Mouse (Mus musculus): ENCODE measurements around the gene Pdcd1.

- no peak for TF ChIP-seq POLR2A (IDR thresholded peaks at IDR 0.05; ENCODE audit: insufficient read length, low read depth)
- TF ChIP-seq MAX (IDR thresholded peaks at IDR 0.05; ENCODE audit: low read depth): no peak
- TF ChIP-seq CEBPB (IDR thresholded peaks at IDR 0.05; ENCODE audit: insufficient read depth, poor library complexity, severe bottlenecking): no peak
- TF ChIP-seq MYOG (IDR thresholded peaks at IDR 0.05; ENCODE audit: control insufficient read depth in 1 of 3, insufficient read depth in 1 of 3, insufficient read length in 2 of 3, low read depth in 2 of 3): no peak
- TF ChIP-seq USF1 (IDR thresholded peaks at IDR 0.05; ENCODE audit: low read depth): no peak
- no peak for TF ChIP-seq POLR2AphosphoS2 (IDR thresholded peaks at IDR 0.05; ENCODE audit: insufficient read length, low read depth)
- TF ChIP-seq E2F4 (IDR thresholded peaks at IDR 0.05; ENCODE audit: insufficient read depth): no peak
- TF ChIP-seq MYOD1 (IDR thresholded peaks at IDR 0.05; ENCODE audit: control insufficient read depth in 1 of 3, insufficient read length in 2 of 3, low read depth in 2 of 3): no peak
- TF ChIP-seq TCF3 (IDR thresholded peaks at IDR 0.05; ENCODE audit: insufficient read length, low read depth): no peak
Measured at GRCm38 (mm10) chr1:94028741-94029140, 23.6 kb downstream of the Pdcd1 start.
